Comparison of ENCODE assay signal across 8 mouse cellular contexts in the genomic region with DNA sequence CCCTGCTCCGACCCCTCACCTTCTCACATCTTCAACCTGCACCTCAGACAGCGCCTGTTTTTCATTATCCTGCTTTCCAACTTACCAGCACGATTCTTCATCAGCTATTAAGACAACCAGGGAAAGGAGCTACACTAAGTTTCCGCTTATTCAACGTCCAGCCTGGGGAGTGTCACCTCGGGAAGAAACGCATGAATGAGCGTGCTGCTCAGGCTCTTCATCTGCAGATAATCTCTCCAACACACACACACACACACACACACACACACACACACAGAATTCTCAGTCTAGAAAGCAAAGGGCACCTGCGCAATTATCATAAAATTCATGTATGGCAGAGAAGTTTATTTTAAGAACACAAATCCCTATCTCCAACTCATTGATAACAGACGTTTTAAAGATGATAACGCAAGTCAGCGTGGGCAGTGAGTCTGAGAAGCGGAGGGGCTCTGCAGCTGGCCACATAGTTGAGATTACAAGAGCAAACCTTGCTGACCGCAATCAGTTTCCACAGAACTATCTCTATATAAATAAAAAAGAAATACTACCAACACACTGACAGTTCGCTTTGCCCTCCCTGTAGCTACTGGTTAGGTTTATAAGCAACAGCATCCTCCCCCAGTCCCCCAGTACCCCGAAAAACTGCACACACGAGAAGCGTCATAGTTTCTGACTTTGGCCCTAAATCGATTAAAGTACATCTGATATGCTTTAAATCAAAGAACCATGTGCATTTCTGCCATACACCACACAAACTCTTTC. TPM values are rescaled to one million over a fixed set of nuclear protein-coding genes. Genes with fewer than 3 reads are reported as not detected.
DNase-seq lines count a peak whose midpoint lies in the region; ATAC-seq and TF ChIP-seq lines count a peak whose summit lies in the region.

No protein-coding gene starts in this region.

- no peak for DNase-seq in cerebellum, adult 2 months
- DNase-seq in cerebellum, adult 11-12 months = no peak
- DNase-seq in lung, postnatal 0 days (ENCODE audit: low spot score) = no peak
- no peak for DNase-seq in lung, adult 18-20 months
- DNase-seq in yolk sac, embryonic 10.5 days (ENCODE audit: low spot score) = no peak

- H3K9ac ChIP-seq in lung, postnatal 0 days (replicated peaks; ENCODE audit: low read depth) = peak overlapping the region; percentile 92; the same call in 1 of the 2 replicates
- peak overlapping the region; percentile 100 for H3K9ac ChIP-seq in limb, embryonic 12.5 days (replicated peaks)
- no peak overlapping the region for H3K9ac ChIP-seq in stomach, embryonic 14.5 days (replicated peaks; ENCODE audit: low read depth, low read length)

- peaks cover 37% of the 10 kb centered on the region for H3K4me1 ChIP-seq in cerebellum, adult 2 months (ENCODE audit: control insufficient read depth, insufficient read depth, low read length)
- peaks cover 17% of the 10 kb centered on the region; the same call in 1 of the 2 replicates for H3K4me1 ChIP-seq in lung, postnatal 0 days (ENCODE audit: insufficient read depth, low read depth, low read length)
- H3K4me1 ChIP-seq in limb, embryonic 12.5 days (replicated peaks) = peaks cover 56% of the 10 kb centered on the region
- peaks cover 26% of the 10 kb centered on the region for H3K4me1 ChIP-seq in stomach, embryonic 14.5 days (ENCODE audit: control insufficient read depth, insufficient read depth, low read length)

- ATAC-seq in lung, postnatal 0 days = no peak
- ATAC-seq in limb, embryonic 12.5 days (ENCODE audit: insufficient number of reproducible peaks, insufficient read depth, low FRiP score, low TSS enrichment, low read depth) = no peak
- no peak for ATAC-seq in stomach, embryonic 14.5 days (ENCODE audit: insufficient number of reproducible peaks, insufficient read depth, low FRiP score, low read depth)
- no peak for ATAC-seq in CD4-positive, CD25-positive, alpha-beta regulatory T cell, adult 4 months

- no peak for TF ChIP-seq CTCF in cerebellum, adult 2 months (IDR thresholded peaks at IDR 0.05; ENCODE audit: borderline replicate concordance, insufficient read depth, low read depth, low read length)
- no peak for TF ChIP-seq CTCF in lung, postnatal 0 days (IDR thresholded peaks at IDR 0.05)

- no peak for TF ChIP-seq EP300 in lung, postnatal 0 days (IDR thresholded peaks at IDR 0.05)

- 11% methylated on average over 19 of the region's 19 CpGs for WGBS in cerebellum, adult 2 months
- WGBS in lung, postnatal 0 days = 21% methylated on average over 19 of the region's 19 CpGs
- WGBS in limb, embryonic 12.5 days = 36% methylated on average over 19 of the region's 19 CpGs
- 33% methylated on average over 19 of the region's 19 CpGs for WGBS in stomach, embryonic 14.5 days

- no peaks in the 10 kb centered on the region for H3K36me3 ChIP-seq in lung, postnatal 0 days (ENCODE audit: insufficient read depth, low read length)
- peaks cover 7% of the 10 kb centered on the region; the same call in 1 of the 2 replicates for H3K36me3 ChIP-seq in limb, embryonic 12.5 days
- no peaks in the 10 kb centered on the region for H3K36me3 ChIP-seq in stomach, embryonic 14.5 days (ENCODE audit: control insufficient read depth, insufficient read depth, low read length)

- H3K27ac ChIP-seq in cerebellum, adult 2 months (ENCODE audit: insufficient read depth, low read length) = peak overlapping the region; percentile 52
- H3K27ac ChIP-seq in lung, postnatal 0 days (ENCODE audit: low read length) = peak overlapping the region; percentile 38
- H3K27ac ChIP-seq in limb, embryonic 12.5 days = peak overlapping the region; percentile 73
- H3K27ac ChIP-seq in stomach, embryonic 14.5 days (ENCODE audit: low read length) = peak overlapping the region; percentile 15; the same call in 1 of the 2 replicates

- no peaks in the 10 kb centered on the region for H3K9me3 ChIP-seq in lung, postnatal 0 days (ENCODE audit: low read length)
- no peaks in the 10 kb centered on the region for H3K9me3 ChIP-seq in limb, embryonic 12.5 days
- no peaks in the 10 kb centered on the region for H3K9me3 ChIP-seq in stomach, embryonic 14.5 days (ENCODE audit: control insufficient read depth, low read depth, low read length)

- no peaks in the 10 kb centered on the region for H3K27me3 ChIP-seq in cerebellum, adult 2 months (ENCODE audit: control insufficient read depth, insufficient read depth, low read length)
- no peaks in the 10 kb centered on the region for H3K27me3 ChIP-seq in lung, postnatal 0 days (replicated peaks; ENCODE audit: insufficient read depth, low read length)
- H3K27me3 ChIP-seq in limb, embryonic 12.5 days = no peaks in the 10 kb centered on the region
- H3K27me3 ChIP-seq in stomach, embryonic 14.5 days (ENCODE audit: control insufficient read depth, insufficient read depth, low read length) = no peaks in the 10 kb centered on the region

- peak overlapping the region; percentile 58 for H3K4me3 ChIP-seq in cerebellum, adult 2 months (replicated peaks; ENCODE audit: insufficient read depth, low read depth, low read length)
- H3K4me3 ChIP-seq in lung, postnatal 0 days (ENCODE audit: low read depth, low read length) = peak overlapping the region; percentile 71
- peak overlapping the region; percentile 82 for H3K4me3 ChIP-seq in limb, embryonic 12.5 days (replicated peaks)
- peak overlapping the region; percentile 82 for H3K4me3 ChIP-seq in stomach, embryonic 14.5 days (ENCODE audit: low read depth, low read length)

- H3K4me2 ChIP-seq in lung, postnatal 0 days (replicated peaks; ENCODE audit: low read depth, low read length) = peak overlapping the region; percentile 94
- H3K4me2 ChIP-seq in limb, embryonic 12.5 days = peak overlapping the region; percentile 90
- H3K4me2 ChIP-seq in stomach, embryonic 14.5 days (replicated peaks; ENCODE audit: low read depth, low read length) = peak overlapping the region; percentile 85

- no peak for TF ChIP-seq POLR2A in cerebellum, adult 2 months (IDR thresholded peaks at IDR 0.05; ENCODE audit: borderline replicate concordance, insufficient read depth, low read length)

RNA-seq across cellular contexts. Expression of gene Nuak1, which starts 1.8 kb away (rescaled TPM):
- polyA plus RNA-seq in cerebellum, adult 2 months (2012; rRNA removed) = 39.8 and 41.5 TPM in 2 replicates
- 2.2 and 2.3 TPM in 2 replicates for polyA plus RNA-seq in lung, postnatal 0 days (2015; fragmentation: Nextera tagmentation; extraction: Ambion mirVana)
- polyA plus RNA-seq in limb, embryonic 12.5 days (2016; fragmentation: Nextera tagmentation; extraction: Ambion mirVana) = 2.6 and 3.3 TPM in 2 replicates
- 0.94 and 1.4 TPM in 2 replicates for polyA plus RNA-seq in stomach, embryonic 14.5 days (2014; fragmentation: Nextera tagmentation; extraction: Ambion mirVana)
- polyA plus RNA-seq in CD4-positive, CD25-positive, alpha-beta regulatory T cell, adult 4 months (2017; shearing (Covaris generic)) = not detected

Comparison
In these comparisons a context has a peak if more than half of its experiments do, and no peak if none do; other contexts are left out.
1. H3K27ac ChIP-seq: peak in every context shown above with its lines; median percentile 73 in limb, embryonic 12.5 days; 52 in cerebellum, adult 2 months; 38 in lung, postnatal 0 days; 15 in stomach, embryonic 14.5 days.